Mouse (Mus musculus) thymus, adult 2 months (tissue): ENCODE measurements at regions not wholly inside any gene's neighbourhood (a gene's known extent, or its start where the extent isn't known, plus 50 kb on each side); places are given as distances from the start of the nearest gene placed in this dataset.

Experiments used
- CTCF ChIP-seq: fragments of 200-500 bp; IDR thresholded peaks from 2 replicates; pipeline ENCODE4 v1.5.1; 2012; ENCODE audit warnings: mild to moderate bottlenecking, control low read depth, low read length, moderate library complexity, borderline replicate concordance; ENCODE audit not compliant: control insufficient read depth, poor library complexity, insufficient read depth; ENCODE audit errors: extremely low read depth
- POLR2A ChIP-seq: fragments of 200-500 bp; IDR thresholded peaks from 2 replicates; pipeline ENCODE4 v1.6.1; 2012; ENCODE audit warnings: mild to moderate bottlenecking, low read length, control low read depth, moderate library complexity; ENCODE audit not compliant: control insufficient read depth, poor library complexity, insufficient read depth; ENCODE audit errors: extremely low read depth

GRCm38 (mm10) chr1:152165490-152165905 is 75.6 kb upstream of the 1700025G04Rik start:
- TF ChIP-seq POLR2A (no peak), CTCF (no peak)
